Mouse (Mus musculus) megakaryocyte, embryonic 14.5 days (primary cell): Measurements from ENCODE around the gene Ccn1. TPM values are rescaled to one million over a fixed set of nuclear protein-coding genes. Genes with fewer than 3 reads are reported as not detected.
A peak's percentile ranks its signal among the peaks of the same experiment; 100 is the strongest.

Source experiments
- H3K27me3 ChIP-seq: replicated peaks from 2 replicates; pipeline ENCODE3; 2012; ENCODE audit warnings: inconsistent platforms
- H3K36me3 ChIP-seq: replicated peaks from 2 replicates; pipeline ENCODE3; 2012; ENCODE audit warnings: low read length, inconsistent platforms, mixed read lengths
- H3K4me1 ChIP-seq: 2 replicates; pipeline ENCODE4 v1.6.1; 2012; ENCODE audit warnings: inconsistent platforms
- H3K4me3 ChIP-seq: replicated peaks from 2 replicates; pipeline ENCODE3; 2012; ENCODE audit warnings: moderate library complexity, mild to moderate bottlenecking, inconsistent platforms
- H3K9me3 ChIP-seq: 2 replicates; pipeline ENCODE4 v1.6.1; 2012; ENCODE audit warnings: inconsistent platforms
- FLI1 ChIP-seq: IDR thresholded peaks from 2 replicates; pipeline ENCODE4 v1.6.1; 2012; ENCODE audit warnings: low read length, inconsistent platforms, mixed read lengths
- GATA1 ChIP-seq: IDR thresholded peaks from 3 replicates; pipeline ENCODE4 v1.6.1; 2012; ENCODE audit warnings: mixed read lengths, low read length, inconsistent platforms, borderline replicate concordance
- polyA plus RNA-seq: library from polyadenylated mRNA; stranded (reverse); fragments of >175 nt; gene quantifications from 2 replicates; pipeline ENCODE4 v1.2.3, GENCODE M21; 2012; ENCODE audit warnings: low replicate concordance; ENCODE audit not compliant: insufficient read depth

Gene Ccn1
- 0.22 and 2.2 TPM in 2 replicates for polyA plus RNA-seq

DNA sequence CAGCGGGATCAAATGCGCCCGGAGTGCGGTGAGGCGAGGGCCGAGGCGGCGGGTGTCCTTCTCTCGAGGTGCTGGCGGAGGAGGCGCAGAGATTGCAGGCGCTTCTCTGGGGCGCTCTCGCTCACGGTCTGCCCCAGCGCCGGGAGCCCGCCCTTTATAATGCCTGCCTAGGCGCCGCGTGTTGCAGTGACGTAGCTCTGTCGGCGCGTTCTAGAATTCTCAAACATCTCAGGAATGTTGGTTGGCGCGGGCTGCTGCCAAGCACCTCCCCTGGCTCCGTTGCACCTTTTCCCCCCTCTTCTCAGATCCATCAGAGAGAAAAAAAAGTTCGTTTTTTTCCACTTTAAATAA lies at the start of gene Ccn1:
Gene Ccn1, minus strand, starts transcription at position 130 of the 351 bp plus-strand sequence.
- Histone ChIP-seq H3K4me3 (peak within 1 kb of the TSS; percentile 89), H3K27me3 (peaks cover 74% of the 10 kb centered on the region), H3K4me1 (peaks cover 57% of the 10 kb centered on the region), H3K36me3 (no peaks in the 10 kb centered on the region), H3K9me3 (0 out of 2 replicates have a peak, but pooled peaks cover 5% of the 10 kb centered on the region)
- TF ChIP-seq FLI1 (no peak), GATA1 (no peak)

DNA sequence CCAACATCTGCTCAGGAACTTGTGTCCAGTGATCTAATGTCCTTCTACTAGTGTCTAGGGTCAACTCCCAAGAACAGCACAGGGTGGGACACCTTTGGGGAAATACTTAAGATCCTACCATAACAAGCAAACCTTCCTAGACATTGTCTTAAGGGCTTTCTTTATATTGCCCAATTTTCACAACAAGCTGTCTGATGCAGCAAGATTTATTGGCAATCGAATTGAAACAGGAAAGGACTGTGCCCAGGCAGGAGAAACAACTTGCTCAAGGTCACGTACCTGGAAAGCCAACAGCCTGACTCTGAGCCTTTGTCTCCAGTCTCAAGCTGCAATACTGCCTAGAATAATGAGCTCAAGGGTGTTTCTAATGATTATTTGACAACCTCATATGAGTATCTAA lies 43.6 kb upstream of the Ccn1 start:
- Histone ChIP-seq H3K36me3 (no peaks in the 10 kb centered on the region), H3K4me1 (no peaks in the 10 kb centered on the region), H3K9me3 (0 out of 2 replicates have a peak, but pooled peaks cover 8% of the 10 kb centered on the region), H3K4me3 (no peak overlapping the region), H3K27me3 (peaks cover 2% of the 10 kb centered on the region)
- TF ChIP-seq GATA1 (no peak), FLI1 (no peak)

GRCm38 (mm10) chr3:145692037-145692436 lies 42.3 kb upstream of the Ccn1 start:
- 0 out of 2 replicates have a peak, but pooled peaks cover 4% of the 10 kb centered on the region for H3K9me3 ChIP-seq
- no peaks in the 10 kb centered on the region for H3K4me1 ChIP-seq

GRCm38 (mm10) chr3:145691415-145691814 lies 41.6 kb upstream of the Ccn1 start:
- H3K4me3 ChIP-seq, result no peak overlapping the region
- no peaks in the 10 kb centered on the region for H3K4me1 ChIP-seq
- H3K27me3 ChIP-seq, result peaks cover 2% of the 10 kb centered on the region
- 0 out of 2 replicates have a peak, but pooled peaks cover 4% of the 10 kb centered on the region for H3K9me3 ChIP-seq
- TF ChIP-seq GATA1 (no peak), FLI1 (no peak)
- no peaks in the 10 kb centered on the region for H3K36me3 ChIP-seq

More at GRCm38 (mm10) chr3:145692037-145692436, 42.3 kb upstream of the Ccn1 start:
- Histone ChIP-seq H3K4me3 (no peak overlapping the region), H3K36me3 (no peaks in the 10 kb centered on the region), H3K27me3 (peaks cover 2% of the 10 kb centered on the region)
- TF ChIP-seq GATA1 (no peak), FLI1 (no peak)

- Histone ChIP-seq H3K4me1 (no peaks in the 10 kb centered on the region), H3K36me3 (no peaks in the 10 kb centered on the region), H3K9me3 (0 out of 2 replicates have a peak, but pooled peaks cover 4% of the 10 kb centered on the region), H3K4me3 (no peak overlapping the region), H3K27me3 (peaks cover 2% of the 10 kb centered on the region)
- TF ChIP-seq GATA1, result no peak
- TF ChIP-seq FLI1, result no peak
These were observed 39.5 kb upstream of the Ccn1 start for GRCm38 (mm10) chr3:145689271-145689670.

DNA sequence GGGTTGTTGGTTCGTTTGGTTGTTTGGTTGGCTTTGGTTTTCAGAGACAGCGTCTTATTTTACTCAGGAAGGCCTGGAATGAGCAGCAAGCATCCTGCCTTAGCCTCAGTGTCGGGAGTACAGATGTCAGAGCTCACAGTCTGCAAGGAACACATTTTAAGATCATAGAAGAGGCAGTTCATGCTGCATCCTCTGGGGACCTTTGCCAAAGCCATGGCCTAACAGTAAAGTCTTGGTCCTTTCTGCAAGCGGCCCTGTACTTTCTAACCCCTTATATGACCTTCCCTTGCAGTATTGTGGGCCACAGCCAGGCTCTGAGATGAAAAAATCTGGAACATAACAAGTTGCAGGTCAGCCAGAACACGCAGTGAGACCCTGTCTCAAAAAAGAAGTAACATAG lies 38.1 kb upstream of the Ccn1 start:
- Histone ChIP-seq H3K27me3 (peaks cover 2% of the 10 kb centered on the region), H3K36me3 (no peaks in the 10 kb centered on the region), H3K9me3 (0 out of 2 replicates have a peak, but pooled peaks cover 4% of the 10 kb centered on the region), H3K4me1 (no peaks in the 10 kb centered on the region), H3K4me3 (no peak overlapping the region)
- TF ChIP-seq GATA1 (no peak), FLI1 (no peak)

- no peak overlapping the region for H3K4me3 ChIP-seq
These were observed 35.0 kb upstream of the Ccn1 start for GRCm38 (mm10) chr3:145684604-145685441.

GRCm38 (mm10) chr3:145684201-145684600 lies 34.4 kb upstream of the Ccn1 start:
- Histone ChIP-seq H3K4me1 (no peaks in the 10 kb centered on the region), H3K27me3 (no peaks in the 10 kb centered on the region), H3K9me3 (peaks cover 14% of the 10 kb centered on the region; the same call in 1 of the 2 replicates), H3K36me3 (no peaks in the 10 kb centered on the region), H3K4me3 (no peak overlapping the region)
- no peak for TF ChIP-seq GATA1
- TF ChIP-seq FLI1, result no peak

More at GRCm38 (mm10) chr3:145684604-145685441, 35.0 kb upstream of the Ccn1 start:
- no peaks in the 10 kb centered on the region for H3K27me3 ChIP-seq
- no peaks in the 10 kb centered on the region for H3K36me3 ChIP-seq
- TF ChIP-seq FLI1, result no peak
- no peak for TF ChIP-seq GATA1
- no peaks in the 10 kb centered on the region for H3K4me1 ChIP-seq
- 0 out of 2 replicates have a peak, but pooled peaks cover 11% of the 10 kb centered on the region for H3K9me3 ChIP-seq

- no peak for TF ChIP-seq FLI1
- TF ChIP-seq GATA1, result no peak
These were observed 31.7 kb upstream of the Ccn1 start for GRCm38 (mm10) chr3:145681348-145681935.

DNA sequence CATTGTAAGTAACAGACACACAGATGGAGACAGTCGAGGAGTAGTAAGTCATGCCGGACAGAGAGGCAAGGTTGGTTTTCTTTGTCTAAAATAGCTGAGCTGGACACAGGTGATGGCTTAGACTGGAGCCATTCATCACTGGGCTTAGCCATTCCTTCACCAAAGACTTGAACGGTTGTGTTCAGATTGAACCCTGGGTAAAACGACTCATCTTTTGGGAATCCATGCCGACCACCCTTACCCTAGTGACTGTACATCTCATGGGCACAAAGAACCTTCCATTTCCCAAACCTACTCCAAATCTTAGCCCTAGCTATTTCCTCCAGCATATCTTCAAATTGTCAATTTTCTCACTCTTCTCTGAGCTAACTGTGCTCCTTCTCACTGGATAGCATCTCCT lies 30.9 kb upstream of the Ccn1 start:
- H3K4me1 ChIP-seq, result no peaks in the 10 kb centered on the region
- no peaks in the 10 kb centered on the region for H3K36me3 ChIP-seq
- H3K9me3 ChIP-seq, result peaks cover 14% of the 10 kb centered on the region; the same call in 1 of the 2 replicates
- H3K4me3 ChIP-seq, result no peak overlapping the region
- H3K27me3 ChIP-seq, result no peaks in the 10 kb centered on the region
- TF ChIP-seq GATA1, result no peak
- no peak for TF ChIP-seq FLI1

More at GRCm38 (mm10) chr3:145681348-145681935, 31.7 kb upstream of the Ccn1 start:
- H3K36me3 ChIP-seq, result no peaks in the 10 kb centered on the region
- H3K9me3 ChIP-seq, result peaks cover 14% of the 10 kb centered on the region; the same call in 1 of the 2 replicates
- no peaks in the 10 kb centered on the region for H3K27me3 ChIP-seq
- no peak overlapping the region for H3K4me3 ChIP-seq
- H3K4me1 ChIP-seq, result no peaks in the 10 kb centered on the region

GRCm38 (mm10) chr3:145676212-145676611 lies 26.4 kb upstream of the Ccn1 start:
- H3K9me3 ChIP-seq, result peaks cover 14% of the 10 kb centered on the region; the same call in 1 of the 2 replicates
- no peaks in the 10 kb centered on the region for H3K4me1 ChIP-seq
- H3K4me3 ChIP-seq, result no peak overlapping the region
- H3K27me3 ChIP-seq, result no peaks in the 10 kb centered on the region
- no peaks in the 10 kb centered on the region for H3K36me3 ChIP-seq
- TF ChIP-seq GATA1 (no peak), FLI1 (no peak)
